Mouse (Mus musculus): ENCODE measurements around the gene Decr2. TPM values are rescaled to one million over a fixed set of nuclear protein-coding genes. Genes with fewer than 3 reads are reported as not detected.

Decr2 gene
- total RNA-seq (2012; rRNA removed), result 12.9 and 16.8 TPM in 2 replicates
- total RNA-seq (2014; rRNA removed), result 21.0 TPM in 2 replicates
- polyA plus RNA-seq (2012; ENCODE audit: insufficient read length, low read depth), result 12.6 and 13.1 TPM in 2 replicates

DNA sequence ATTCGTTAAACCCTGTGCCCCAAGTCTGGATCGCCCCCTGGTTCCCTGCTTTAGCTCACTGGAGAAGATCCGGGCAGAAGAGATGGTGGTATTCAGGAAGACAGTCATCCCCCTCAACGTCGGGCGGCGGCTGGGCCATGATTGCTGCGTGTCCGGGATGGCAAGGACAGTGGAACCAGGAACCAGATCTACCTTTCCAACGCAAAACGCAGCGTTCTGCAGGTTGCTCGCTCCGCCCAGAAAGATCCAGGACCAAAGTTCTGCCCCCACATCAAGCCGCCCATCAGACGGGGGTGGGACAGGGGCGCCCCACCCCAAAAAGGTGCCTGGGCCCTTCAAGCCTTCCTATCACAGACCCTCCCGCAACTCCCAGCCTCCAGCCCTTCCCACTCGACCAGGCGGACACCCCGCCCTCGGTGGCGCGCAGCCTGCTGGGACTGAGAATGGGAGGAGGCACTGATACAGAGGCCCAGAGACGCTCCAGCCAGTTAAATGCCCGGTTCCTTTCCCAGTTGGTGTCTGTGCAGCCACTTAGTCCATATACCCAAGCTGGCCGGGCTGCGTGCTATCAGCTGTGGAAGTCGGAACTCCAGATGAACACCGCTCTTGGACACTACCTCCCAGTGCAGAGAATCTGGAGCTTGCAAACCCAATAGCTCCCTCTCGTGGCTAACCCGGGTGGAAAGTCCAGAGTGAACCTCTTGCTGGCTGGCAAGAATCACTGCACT is at the start of gene Decr2:
TSS of gene Decr2 (minus strand) at position 433 of the 728 bp plus-strand sequence.
- Histone ChIP-seq H3K4me2 (ENCODE audit: insufficient read depth, low read depth, poor library complexity, severe bottlenecking) (peak within 1 kb of the TSS; percentile 46), H3K4me1 (ENCODE audit: control insufficient read depth in 1 of 2, insufficient read depth in 2 of 2) (peaks cover 0 to 7% of the 10 kb centered on the region in 2 experiments; a peak in 1 of 4 replicates), H3K4me3 (replicated peaks in 1 of 3; ENCODE audit: low read depth in 2 of 3, low read length in 2 of 3, poor library complexity in 1 of 3) (peak within 1 kb of the TSS; percentile 63 to 85 (median 73)), H3K9ac (ENCODE audit: insufficient read depth, low read depth) (peak within 1 kb of the TSS; percentile 79), H3K27me3 (replicated peaks) (peaks cover 19% of the 10 kb centered on the region), H3K79me2 (replicated peaks; ENCODE audit: control insufficient read depth, extremely low read depth, insufficient read depth, poor library complexity, severe bottlenecking) (no peaks in the 10 kb centered on the region), H3K27ac (ENCODE audit: insufficient read depth, low read depth) (0 out of 2 replicates have a peak within 1 kb of the TSS, but pooled peaks have one; percentile 16), H3K36me3 (replicated peaks in 1 of 2; ENCODE audit: control insufficient read depth in 1 of 2, insufficient read depth in 1 of 2, low read length in 1 of 2) (peaks cover 0 to 11% of the 10 kb centered on the region in 2 experiments), H3K9me3 (replicated peaks; ENCODE audit: low read length) (peaks cover 6% of the 10 kb centered on the region)
- dilution Hi-C loops (cut with MboI; ENCODE audit: extremely low pct_ligation_motif_present, extremely low pct_unique_long_range_greater_than_20kb, low sequenced_read_pairs) (no loop called here), in situ Hi-C loops (cut with MboI; ENCODE audit: low pct_ligation_motif_present, low pct_unique_long_range_greater_than_20kb, low sequenced_read_pairs) (loop anchor here (5.0 kb wide), 2 partner anchors 78 to 208 kb away; partner anchors contain the start of gene Wfikkn1)
- TF ChIP-seq POLR2A (IDR thresholded peaks at IDR 0.05; ENCODE audit: low read depth, low read length) (peak; percentile 68), TBP (conservative IDR thresholded peaks at IDR 0.05; ENCODE audit: low read depth, low read length) (no peak), BHLHE40 (IDR thresholded peaks at IDR 0.05; ENCODE audit: low read depth, low read length) (0 out of 2 replicates have a peak, but pooled peaks have one; percentile 18), ETS1 (conservative IDR thresholded peaks at IDR 0.05; ENCODE audit: low read depth, low read length) (no peak; the same call in 1 of the 2 replicates), IRF4 (IDR thresholded peaks at IDR 0.05; ENCODE audit: low read depth, low read length) (peak; percentile 60; the same call in 1 of the 2 replicates), SIN3A (IDR thresholded peaks at IDR 0.05; ENCODE audit: low read length) (peak; percentile 79; the same call in 1 of the 2 replicates), SMC3 (IDR thresholded peaks at IDR 0.05; ENCODE audit: low read depth, low read length) (peak; percentile 88), CTCF (conservative IDR thresholded peaks at IDR 0.05 in 1 of 2, IDR thresholded peaks at IDR 0.05 in 1 of 2; ENCODE audit: low read depth in 2 of 2, low read length in 2 of 2) (peak; percentile 66 to 96), RAD21 (IDR thresholded peaks at IDR 0.05; ENCODE audit: low read depth, low read length) (peak; percentile 87), POLR2AphosphoS2 (IDR thresholded peaks at IDR 0.05; ENCODE audit: low read depth, low read length) (no peak), MEF2A (IDR thresholded peaks at IDR 0.05; ENCODE audit: borderline replicate concordance, low read depth, low read length) (peak; percentile 21; the same call in 1 of the 2 replicates), ZC3H11A (IDR thresholded peaks at IDR 0.05; ENCODE audit: low read depth, low read length) (0 out of 2 replicates have a peak, but pooled peaks have one; percentile 14)
- DNase-seq (ENCODE audit: extremely low read depth), result peak; percentile 91

DNA sequence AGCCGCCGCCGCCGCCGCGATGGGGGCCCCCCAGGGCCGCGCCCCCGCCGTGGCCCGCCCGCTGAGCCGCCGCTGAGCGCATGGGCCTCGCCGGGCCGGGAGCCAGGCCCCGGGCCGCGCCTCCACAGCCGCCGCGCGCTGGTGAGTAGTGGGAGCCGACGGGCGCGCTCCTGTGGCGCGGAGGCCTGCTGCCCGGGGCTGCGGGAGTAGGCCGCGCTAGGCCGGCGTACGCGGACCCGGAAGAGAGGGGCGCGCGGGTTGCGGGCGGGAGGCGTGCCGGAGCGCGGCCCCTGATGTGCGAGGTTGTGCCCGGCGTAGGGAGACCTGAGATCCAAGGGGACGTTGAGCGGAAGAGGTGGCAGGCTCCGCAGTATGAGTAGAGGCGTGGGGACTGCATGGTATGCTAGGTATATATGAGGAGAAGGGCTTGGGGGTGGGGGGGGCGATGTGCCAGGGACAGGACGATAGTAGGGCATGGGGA is 48.8 kb upstream of the Decr2 start:
- Histone ChIP-seq H3K27ac (ENCODE audit: insufficient read depth, low read depth) (no peak overlapping the region), H3K79me2 (replicated peaks; ENCODE audit: control insufficient read depth, extremely low read depth, insufficient read depth, poor library complexity, severe bottlenecking) (peaks cover 43% of the 10 kb centered on the region), H3K9ac (ENCODE audit: insufficient read depth, low read depth) (peak overlapping the region; percentile 97), H3K4me1 (ENCODE audit: control insufficient read depth in 1 of 2, insufficient read depth in 2 of 2) (peaks cover 9 to 42% of the 10 kb centered on the region in 2 experiments), H3K4me3 (replicated peaks in 1 of 3; ENCODE audit: low read depth in 2 of 3, low read length in 2 of 3, poor library complexity in 1 of 3) (peak overlapping the region; percentile 88 to 99 (median 88)), H3K4me2 (ENCODE audit: insufficient read depth, low read depth, poor library complexity, severe bottlenecking) (peak overlapping the region; percentile 65), H3K27me3 (replicated peaks) (no peaks in the 10 kb centered on the region), H3K36me3 (replicated peaks in 1 of 2; ENCODE audit: control insufficient read depth in 1 of 2, insufficient read depth in 1 of 2, low read length in 1 of 2) (peaks cover 10 to 35% of the 10 kb centered on the region in 2 experiments), H3K9me3 (replicated peaks; ENCODE audit: low read length) (no peaks in the 10 kb centered on the region)
- DNase-seq (ENCODE audit: extremely low read depth), result peak; percentile 21
- in situ Hi-C loops (cut with MboI; ENCODE audit: low pct_ligation_motif_present, low pct_unique_long_range_greater_than_20kb, low sequenced_read_pairs), result no loop called here
- dilution Hi-C loops (cut with MboI; ENCODE audit: extremely low pct_ligation_motif_present, extremely low pct_unique_long_range_greater_than_20kb, low sequenced_read_pairs), result no loop called here
- TF ChIP-seq SMC3 (IDR thresholded peaks at IDR 0.05; ENCODE audit: low read depth, low read length) (no peak), UBTF (IDR thresholded peaks at IDR 0.05; ENCODE audit: low read depth, low read length) (peak; percentile 26; the same call in 1 of the 2 replicates), ELF1 (IDR thresholded peaks at IDR 0.05; ENCODE audit: low read depth, low read length) (peak; percentile 71), ETS1 (conservative IDR thresholded peaks at IDR 0.05; ENCODE audit: low read depth, low read length) (no peak), MEF2A (IDR thresholded peaks at IDR 0.05; ENCODE audit: borderline replicate concordance, low read depth, low read length) (no peak), SIN3A (IDR thresholded peaks at IDR 0.05; ENCODE audit: low read length) (peak; percentile 34; the same call in 1 of the 2 replicates), EP300 (IDR thresholded peaks at IDR 0.05; ENCODE audit: low read length) (no peak), NRF1 (IDR thresholded peaks at IDR 0.05; ENCODE audit: low read depth, low read length) (no peak), PAX5 (IDR thresholded peaks at IDR 0.05; ENCODE audit: low read length) (no peak), HCFC1 (IDR thresholded peaks at IDR 0.05; ENCODE audit: low read depth, low read length) (no peak)

All from CH12.LX (cell line).